Mouse (Mus musculus): Measurements from ENCODE around the gene 4930455H04Rik.

The 4930455H04Rik gene

DNA sequence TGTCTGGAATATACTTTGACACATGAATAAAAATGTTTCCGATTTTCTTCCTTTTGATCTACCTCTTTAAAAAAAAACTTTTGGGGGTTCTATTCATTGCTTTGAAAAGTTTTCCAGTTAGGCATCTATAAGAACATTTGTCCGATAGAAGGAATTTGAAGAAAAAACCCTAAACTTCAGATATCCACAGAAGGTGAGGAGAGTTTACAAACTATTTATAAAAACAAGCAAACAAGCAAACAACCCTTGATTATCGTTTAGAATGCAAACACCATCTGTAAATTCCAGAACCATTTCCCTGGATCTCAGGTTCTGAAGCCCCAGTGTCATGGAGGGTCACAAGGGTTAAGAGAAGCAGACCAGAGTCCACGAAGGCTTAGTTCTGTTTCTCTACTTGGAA lies at the start of gene 4930455H04Rik:
Gene 4930455H04Rik (plus strand): TSS at position 301 of the 400 bp plus-strand sequence.
- no peak for DNase-seq (ENCODE audit: low read depth, low spot score)

DNA sequence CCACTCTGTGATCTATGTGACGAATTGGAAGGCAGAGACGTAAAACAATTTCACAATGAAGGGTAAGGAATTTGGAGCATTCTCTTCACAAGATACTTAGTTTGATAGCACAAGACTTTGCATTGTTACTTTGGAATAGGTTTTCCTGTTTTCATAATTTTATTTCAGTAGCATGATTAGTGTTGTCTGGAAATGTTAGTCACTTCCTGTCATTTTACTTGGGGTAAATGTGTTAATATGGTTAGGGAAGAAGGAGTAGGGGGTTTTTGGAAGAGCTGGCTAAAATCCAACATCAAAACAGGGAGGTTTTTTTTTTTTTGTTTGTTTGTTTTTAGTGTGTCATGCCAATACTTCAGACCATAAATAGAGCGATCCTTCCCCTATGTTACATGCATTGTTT lies 46.5 kb upstream of the 4930455H04Rik start:
- DNase-seq (ENCODE audit: low read depth, low spot score), result no peak

DNA sequence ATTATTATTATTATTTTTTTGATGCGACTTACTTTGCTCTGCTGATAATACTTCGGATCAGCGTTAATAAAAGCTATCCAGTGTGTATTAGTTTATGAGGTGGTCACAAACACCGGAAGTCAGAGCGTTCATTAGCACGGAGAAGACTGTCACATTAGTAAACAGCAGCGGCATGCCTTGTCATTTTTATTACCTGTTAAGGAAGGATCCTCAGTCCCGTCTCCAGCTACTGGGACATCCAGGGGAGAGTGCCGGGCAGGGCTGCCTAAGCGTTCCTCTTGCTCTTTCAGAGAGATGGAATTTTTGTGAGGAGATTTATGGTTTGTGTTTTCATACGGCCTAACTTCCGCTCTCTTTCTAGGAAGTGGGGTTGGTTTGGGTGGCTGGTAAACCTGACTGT lies 45.0 kb upstream of the 4930455H04Rik start:
- DNase-seq (ENCODE audit: low read depth, low spot score), result no peak

GRCm38 (mm10) chr3:116928994-116929393 lies 39.1 kb upstream of the 4930455H04Rik start:
- DNase-seq (ENCODE audit: low read depth, low spot score), result no peak

- no peak for DNase-seq (ENCODE audit: low read depth, low spot score)
Measured at GRCm38 (mm10) chr3:116933158-116933557, 34.9 kb upstream of the 4930455H04Rik start.

- DNase-seq (ENCODE audit: low read depth, low spot score), result no peak
Measured at GRCm38 (mm10) chr3:116936934-116937691, 31.0 kb upstream of the 4930455H04Rik start.

- DNase-seq (ENCODE audit: low read depth, low spot score), result no peak
Measured at GRCm38 (mm10) chr3:116940804-116941558, 27.1 kb upstream of the 4930455H04Rik start.

GRCm38 (mm10) chr3:116941559-116942117 lies 26.4 kb upstream of the 4930455H04Rik start:
- DNase-seq (ENCODE audit: low read depth, low spot score), result no peak

DNA sequence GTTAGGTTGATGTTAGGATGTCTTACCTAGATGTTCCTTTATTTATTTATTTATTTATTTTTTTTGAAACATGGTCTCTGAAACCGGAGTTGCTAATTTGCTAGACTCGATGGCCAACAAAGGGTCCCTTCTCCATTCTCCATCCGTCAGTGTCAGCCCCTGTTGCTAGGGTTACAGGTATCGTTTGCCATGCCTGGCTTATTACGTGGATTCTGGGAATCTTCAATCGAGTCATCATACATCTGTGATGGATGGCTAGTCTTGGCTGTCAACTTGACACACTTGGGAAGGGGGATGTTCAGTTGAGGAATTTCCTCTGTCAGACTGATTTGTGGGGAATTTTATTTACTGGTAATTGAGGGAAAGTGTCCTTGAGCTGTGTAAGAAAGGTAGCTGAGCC lies 25.3 kb upstream of the 4930455H04Rik start:
- DNase-seq (ENCODE audit: low read depth, low spot score), result no peak

GRCm38 (mm10) chr3:116943422-116943821 lies 24.6 kb upstream of the 4930455H04Rik start:
- DNase-seq (ENCODE audit: low read depth, low spot score), result no peak

DNA sequence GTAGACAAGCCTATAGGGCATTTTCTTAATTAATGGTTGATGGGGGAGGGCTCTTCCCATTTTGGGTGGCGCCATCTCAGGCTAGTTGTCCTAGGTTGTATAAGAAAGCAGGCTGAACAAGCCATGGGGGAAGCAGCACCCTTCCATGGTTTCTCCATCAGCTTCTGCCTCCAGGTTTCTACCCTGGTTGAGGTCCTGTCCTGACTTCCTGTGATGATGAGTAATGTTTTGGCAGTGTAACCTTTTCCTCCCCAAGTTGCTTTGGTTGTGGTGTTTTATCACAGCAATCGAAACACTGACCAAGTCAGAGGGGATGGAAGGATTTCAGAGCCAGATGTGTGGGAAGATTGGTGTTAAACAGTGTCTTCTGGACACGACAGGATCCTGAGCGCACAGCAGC lies 21.6 kb upstream of the 4930455H04Rik start:
- DNase-seq (ENCODE audit: low read depth, low spot score), result no peak

DNA sequence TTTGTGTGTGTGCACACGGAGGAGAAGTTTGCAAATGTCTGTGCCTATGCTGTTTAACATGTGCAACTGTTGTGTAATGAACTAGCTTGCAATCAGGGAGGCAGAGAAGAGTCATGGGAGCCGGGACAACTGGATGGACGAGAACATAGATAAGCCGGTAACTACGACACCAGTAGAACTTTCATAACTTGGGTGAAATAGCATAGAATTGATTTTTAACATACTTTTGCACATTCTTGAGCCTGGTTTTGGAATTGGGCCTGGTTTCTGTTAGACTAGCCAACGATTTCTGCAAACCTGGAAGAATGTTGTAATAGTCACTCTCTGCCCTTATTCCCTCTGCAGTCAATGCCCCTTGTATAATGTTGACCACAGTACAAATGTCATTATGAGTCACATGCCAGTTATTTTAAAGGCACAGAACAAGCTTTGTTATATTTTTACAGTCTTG lies 17.4 kb upstream of the 4930455H04Rik start:
- DNase-seq (ENCODE audit: low read depth, low spot score), result no peak

- no peak for DNase-seq (ENCODE audit: low read depth, low spot score)
Measured at GRCm38 (mm10) chr3:116951489-116951888, 16.6 kb upstream of the 4930455H04Rik start.

DNA sequence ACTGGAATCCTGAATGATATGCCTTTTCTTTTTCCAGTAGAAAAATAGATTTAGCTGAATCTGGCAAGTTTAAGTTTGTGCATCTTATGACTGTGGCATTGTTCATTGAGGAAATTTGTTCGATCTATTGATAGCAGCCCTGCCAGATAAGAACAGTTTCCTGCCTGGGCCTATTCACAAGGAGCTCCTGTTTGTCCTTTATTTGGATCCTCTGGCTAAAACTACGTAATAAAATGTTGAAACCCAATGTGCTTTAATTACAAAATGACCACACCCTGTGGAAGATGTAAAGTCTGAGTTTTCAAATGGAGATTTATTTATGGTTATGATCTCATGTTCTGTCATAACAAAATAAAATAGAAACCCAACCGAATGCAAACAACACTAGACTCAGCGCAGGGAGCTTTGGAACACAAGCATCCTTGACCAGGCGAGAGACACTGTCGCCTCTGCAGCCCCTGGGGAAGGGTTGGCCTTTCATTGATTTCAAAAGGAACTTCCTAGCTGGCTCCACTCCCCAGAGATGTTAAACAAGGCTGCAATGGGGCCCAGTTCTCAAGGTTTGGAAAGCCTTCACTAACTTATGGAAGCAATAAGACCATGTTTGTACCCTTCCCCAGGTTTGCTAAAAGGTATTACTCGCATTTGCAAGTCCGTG lies 15.7 kb upstream of the 4930455H04Rik start:
- no peak for DNase-seq (ENCODE audit: low read depth, low spot score)

GRCm38 (mm10) chr3:116953366-116953765 lies 14.7 kb upstream of the 4930455H04Rik start:
- no peak for DNase-seq (ENCODE audit: low read depth, low spot score)

- no peak for DNase-seq (ENCODE audit: low read depth, low spot score)
Measured at GRCm38 (mm10) chr3:116955061-116955460, 13.0 kb upstream of the 4930455H04Rik start.

GRCm38 (mm10) chr3:116960414-116960813 lies 7.7 kb upstream of the 4930455H04Rik start:
- no peak for DNase-seq (ENCODE audit: low read depth, low spot score)

GRCm38 (mm10) chr3:116961354-116962142 lies 6.5 kb upstream of the 4930455H04Rik start:
- no peak for DNase-seq (ENCODE audit: low read depth, low spot score)

- no peak for DNase-seq (ENCODE audit: low read depth, low spot score)
Measured at GRCm38 (mm10) chr3:116963213-116963612, 4.9 kb upstream of the 4930455H04Rik start.

GRCm38 (mm10) chr3:116964426-116964825 lies 3.6 kb upstream of the 4930455H04Rik start:
- DNase-seq (ENCODE audit: low read depth, low spot score), result no peak

DNA sequence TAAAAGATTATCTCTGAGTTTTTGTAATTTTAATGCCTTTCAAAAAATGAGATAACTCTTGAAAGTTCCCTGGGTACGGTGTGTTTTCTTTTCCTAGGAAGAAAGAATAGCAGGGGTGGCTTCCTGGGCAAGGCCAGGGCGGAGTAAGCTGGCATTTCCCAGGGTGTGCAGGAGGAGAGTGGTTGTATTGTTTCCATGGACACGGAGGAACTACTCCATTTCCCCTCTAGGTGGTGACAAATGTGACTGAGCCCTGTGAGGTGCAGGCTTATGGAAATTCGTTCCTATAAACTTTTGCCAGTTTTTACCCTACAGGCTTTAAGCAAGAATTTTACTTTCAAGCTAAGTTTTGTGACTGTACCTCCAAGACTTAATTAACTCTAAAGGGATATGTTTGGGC lies 1.8 kb upstream of the 4930455H04Rik start:
- DNase-seq (ENCODE audit: low read depth, low spot score), result no peak

Measured in CD4-positive helper T cell, adult 2 months (primary cell).